ENCODE assay signal across 10 mouse cellular contexts in genomic region chr4:154023754-154024601, GRCm38 (mm10). TPM values are rescaled to one million over a fixed set of nuclear protein-coding genes. Genes with fewer than 3 reads are reported as not detected.
DNase-seq lines count a peak whose midpoint lies in the region; ATAC-seq and TF ChIP-seq lines count a peak whose summit lies in the region.
"Had no signal": no experiment of that assay in that cellular context is flagged by ENCODE, and none has a peak within 500 bp of the region (broad histone marks: within the 10 kb centered on the region; RNA-seq: fewer than 3 reads in every experiment).

No protein-coding gene starts in this region.

- H3K9ac ChIP-seq in neural tube, embryonic 13.5 days: 0 out of 2 replicates have a peak overlapping the region, but pooled peaks have one; percentile 12

- H3K27ac ChIP-seq in neural tube, embryonic 13.5 days (replicated peaks): no peak overlapping the region
- peak overlapping the region; percentile 78 for H3K27ac ChIP-seq in kidney, adult 2 months (ENCODE audit: insufficient read depth, low read depth, low read length)
- H3K27ac ChIP-seq: macrophage had no signal

- no peaks in the 10 kb centered on the region for H3K9me3 ChIP-seq in neural tube, embryonic 13.5 days

- ATAC-seq in frontal cortex, adult (ENCODE audit: low TSS enrichment): peak; percentile 21; the same call in 1 of the 2 replicates
- no peak for ATAC-seq in neural tube, embryonic 13.5 days (ENCODE audit: low read depth)
- ATAC-seq in megakaryocyte-erythroid progenitor cell, adult 5-6 weeks (replicated peaks; ENCODE audit: low FRiP score, low TSS enrichment, poor library complexity, severe bottlenecking): peak; percentile 66

- H3K4me2 ChIP-seq in neural tube, embryonic 13.5 days: no peak overlapping the region

- no peak for TF ChIP-seq POLR2A in kidney, adult 2 months (IDR thresholded peaks at IDR 0.05; ENCODE audit: low read depth, low read length)

- H3K27me3 ChIP-seq in neural tube, embryonic 13.5 days: peaks cover 41% of the 10 kb centered on the region
- H3K27me3 ChIP-seq in kidney, adult 2 months (replicated peaks; ENCODE audit: control insufficient read depth, insufficient read depth, low read length): no peaks in the 10 kb centered on the region

- 28% methylated on average over 8 of the region's 8 CpGs for WGBS in neural tube, embryonic 13.5 days
- WGBS in kidney, adult 2 months: 24% methylated on average over 8 of the region's 8 CpGs

- H3K4me1 ChIP-seq in neural tube, embryonic 13.5 days (replicated peaks): peaks cover 28% of the 10 kb centered on the region
- peaks cover 24% of the 10 kb centered on the region for H3K4me1 ChIP-seq in kidney, adult 2 months (ENCODE audit: control insufficient read depth, insufficient read depth, low read length)

- TF ChIP-seq CTCF in kidney, adult 2 months (conservative IDR thresholded peaks at IDR 0.05; ENCODE audit: insufficient read depth, insufficient read length, low read depth, low read length): no peak

- H3K36me3 ChIP-seq in neural tube, embryonic 13.5 days: peaks cover 34% of the 10 kb centered on the region
- H3K36me3 ChIP-seq in kidney, adult 2 months (ENCODE audit: control insufficient read depth, insufficient read depth, low read length): no peaks in the 10 kb centered on the region; the same call in 1 of the 2 replicates

- DNase-seq in frontal cortex, adult 2 months (ENCODE audit: extremely low spot score in 1 of 2, low spot score in 1 of 2): no peak
- no peak for DNase-seq in neural tube, embryonic 10.5 days (ENCODE audit: extremely low spot score, low spot score)
- peak; percentile 66 for DNase-seq in kidney, adult 2 months
- no peak for DNase-seq in natural killer cell, adult 2 months (ENCODE audit: low spot score in 2 of 2)
- no peak for DNase-seq in urinary bladder, postnatal 10 days (ENCODE audit: low spot score)

- H3K4me3 ChIP-seq in neural tube, embryonic 13.5 days: no peak overlapping the region
- H3K4me3 ChIP-seq in kidney, adult 2 months (ENCODE audit: insufficient read depth, low read depth, low read length): peak overlapping the region; percentile 65

RNA-seq across cellular contexts. Expression of gene Smim1, which starts 2.1 kb away (rescaled TPM):
- 19.4 and 20.0 TPM in 2 replicates for polyA plus RNA-seq in frontal cortex, adult 2 months (2012; rRNA removed)
- polyA plus RNA-seq in neural tube, embryonic 13.5 days (2015; fragmentation: Nextera tagmentation; extraction: Ambion mirVana): 7.8 and 9.3 TPM in 2 replicates
- polyA plus RNA-seq in kidney, adult 2 months (2012; rRNA removed): 294 and 307 TPM in 2 replicates
- 119 and 177 TPM in 2 replicates for total RNA-seq in megakaryocyte-erythroid progenitor cell, adult 5-6 weeks (2014; fragmentation: Nextera tagmentation)
- total RNA-seq in megakaryocyte-erythroid progenitor cell, adult 5-6 weeks (2017): 34.2 and 58.4 TPM in 2 replicates

RNA-seq across cellular contexts. Expression of gene Lrrc47, which starts 12.4 kb away (rescaled TPM):
- polyA plus RNA-seq in frontal cortex, adult 2 months (2012; rRNA removed): 49.0 and 51.1 TPM in 2 replicates
- polyA plus RNA-seq in neural tube, embryonic 13.5 days (2015; fragmentation: Nextera tagmentation; extraction: Ambion mirVana): 24.0 and 25.2 TPM in 2 replicates
- polyA plus RNA-seq in kidney, adult 2 months (2012; rRNA removed): 40.2 and 48.2 TPM in 2 replicates
- total RNA-seq in megakaryocyte-erythroid progenitor cell, adult 5-6 weeks (2014; fragmentation: Nextera tagmentation): 30.7 and 36.8 TPM in 2 replicates
- 32.6 and 49.4 TPM in 2 replicates for total RNA-seq in megakaryocyte-erythroid progenitor cell, adult 5-6 weeks (2017)

RNA-seq across cellular contexts. Expression of gene Ccdc27, which starts 18.5 kb away (rescaled TPM):
- not detected in 2 replicates for polyA plus RNA-seq in frontal cortex, adult 2 months (2012; rRNA removed)
- polyA plus RNA-seq in neural tube, embryonic 13.5 days (2015; fragmentation: Nextera tagmentation; extraction: Ambion mirVana): not detected in 2 replicates
- not detected in 2 replicates for polyA plus RNA-seq in kidney, adult 2 months (2012; rRNA removed)
- not detected in 2 replicates for total RNA-seq in megakaryocyte-erythroid progenitor cell, adult 5-6 weeks (2014; fragmentation: Nextera tagmentation)
- not detected in 2 replicates for total RNA-seq in megakaryocyte-erythroid progenitor cell, adult 5-6 weeks (2017)
- total RNA-seq: CH12.LX had no signal
- polyA plus RNA-seq: macrophage had no signal

RNA-seq across cellular contexts. Expression of gene Cep104, which starts 49.0 kb away (rescaled TPM):
- polyA plus RNA-seq in frontal cortex, adult 2 months (2012; rRNA removed): 21.0 and 21.2 TPM in 2 replicates
- polyA plus RNA-seq in neural tube, embryonic 13.5 days (2015; fragmentation: Nextera tagmentation; extraction: Ambion mirVana): 16.4 and 19.8 TPM in 2 replicates
- polyA plus RNA-seq in kidney, adult 2 months (2012; rRNA removed): 18.4 and 19.7 TPM in 2 replicates
- total RNA-seq in megakaryocyte-erythroid progenitor cell, adult 5-6 weeks (2014; fragmentation: Nextera tagmentation): 10.6 and 18.1 TPM in 2 replicates
- total RNA-seq in megakaryocyte-erythroid progenitor cell, adult 5-6 weeks (2017): 6.0 and 8.4 TPM in 2 replicates

RNA-seq across cellular contexts. Expression of gene Dffb, which starts 49.1 kb away (rescaled TPM):
- 22.9 and 25.2 TPM in 2 replicates for polyA plus RNA-seq in frontal cortex, adult 2 months (2012; rRNA removed)
- polyA plus RNA-seq in neural tube, embryonic 13.5 days (2015; fragmentation: Nextera tagmentation; extraction: Ambion mirVana): 10.9 and 12.8 TPM in 2 replicates
- 5.0 and 10.1 TPM in 2 replicates for polyA plus RNA-seq in kidney, adult 2 months (2012; rRNA removed)
- 6.4 and 9.5 TPM in 2 replicates for total RNA-seq in megakaryocyte-erythroid progenitor cell, adult 5-6 weeks (2014; fragmentation: Nextera tagmentation)
- total RNA-seq in megakaryocyte-erythroid progenitor cell, adult 5-6 weeks (2017): 11.8 and 15.0 TPM in 2 replicates

Comparison
In these comparisons a context has a peak if more than half of its experiments do, and no peak if none do; other contexts are left out.
1. RNA of gene Smim1, which starts 2.1 kb away (polyA plus RNA-seq): 294 to 307 TPM in kidney, adult 2 months; 19.4 to 20.0 TPM in frontal cortex, adult 2 months and 7.8 to 9.3 TPM in neural tube, embryonic 13.5 days; every median in the first group is over 10 times any median in the second.